ENCODE assay signal across 22 mouse cellular contexts in genomic region chr11:50013016-50013415, GRCm38 (mm10). TPM values are rescaled to one million over a fixed set of nuclear protein-coding genes. Genes with fewer than 3 reads are reported as not detected.
DNase-seq lines count a peak whose midpoint lies in the region; ATAC-seq lines count a peak whose summit lies in the region.
"Had no signal": no experiment of that assay in that cellular context is flagged by ENCODE, and none has a peak within 500 bp of the region (broad histone marks: within the 10 kb centered on the region; RNA-seq: fewer than 3 reads in every experiment).

No protein-coding gene starts in this region.

- no peak overlapping the region for H3K4me3 ChIP-seq in heart, embryonic 12.5 days

- no peaks in the 10 kb centered on the region for H3K36me3 ChIP-seq in heart, embryonic 12.5 days
- H3K36me3 ChIP-seq: G1E had no signal

- H3K27me3 ChIP-seq in heart, embryonic 12.5 days (replicated peaks): peaks cover 5% of the 10 kb centered on the region; the same call in 1 of the 2 replicates

- no peaks in the 10 kb centered on the region for H3K9me3 ChIP-seq in heart, embryonic 12.5 days (replicated peaks)
- H3K9me3 ChIP-seq: G1E had no signal

- no peak for ATAC-seq in heart, embryonic 12.5 days (ENCODE audit: insufficient number of reproducible peaks, low FRiP score)
- ATAC-seq: activated CD4-positive, CD25-positive, alpha-beta regulatory T cell, adult 4 months; CD4-positive, CD25-positive, alpha-beta regulatory T cell, adult 4 months; Patski had no signal

- peaks cover 15% of the 10 kb centered on the region for H3K4me1 ChIP-seq in heart, embryonic 12.5 days (replicated peaks)

- no peak overlapping the region for H3K9ac ChIP-seq in heart, embryonic 12.5 days

- 72% methylated on average over 6 of the region's 6 CpGs for WGBS in heart, embryonic 12.5 days

- no peak overlapping the region for H3K4me2 ChIP-seq in heart, embryonic 12.5 days

- no peak overlapping the region for H3K27ac ChIP-seq in heart, embryonic 12.5 days (ENCODE audit: poor library complexity, severe bottlenecking)

- peak; percentile 79 for DNase-seq in MN1 (ENCODE audit: low spot score)
- DNase-seq in retina, embryonic 14.5 days (ENCODE audit: low spot score): peak; percentile 30
- DNase-seq in retina, postnatal 1 day: peak; percentile 50
- DNase-seq in neural tube, embryonic 10.5 days (ENCODE audit: extremely low spot score, low spot score): no peak
- DNase-seq in cerebellum, postnatal 14 days: no peak
- DNase-seq: adrenal gland, adult 2 months; adrenal gland, adult 8-10 months; adrenal gland, postnatal 10 days; adrenal gland, postnatal 14 days; adrenal gland, postnatal 25 days; adrenal gland, postnatal 36 days; B cell, adult 2 months; cerebellum, adult 11 months; cerebellum, adult 11-12 months; cerebellum, adult 18-20 months; cerebellum, adult 2 months had no signal

RNA-seq across cellular contexts. Expression of gene Rnf130, which starts 12.1 kb away (rescaled TPM):
- 32.8 and 36.0 TPM in 2 replicates for polyA plus RNA-seq in heart, embryonic 12.5 days (2016; fragmentation: Nextera tagmentation; extraction: Ambion mirVana)
- polyA plus RNA-seq: C2C12 had no signal

Comparison
In these comparisons a context has a peak if more than half of its experiments do, and no peak if none do; other contexts are left out.
1. DNase-seq: peak in MN1 (single experiment), retina, embryonic 14.5 days (single experiment) and retina, postnatal 1 day (single experiment); none in neural tube, embryonic 10.5 days (single experiment) and cerebellum, postnatal 14 days (0 of 2).